16 mouse cellular contexts compared by ENCODE assay signal in the genomic region with DNA sequence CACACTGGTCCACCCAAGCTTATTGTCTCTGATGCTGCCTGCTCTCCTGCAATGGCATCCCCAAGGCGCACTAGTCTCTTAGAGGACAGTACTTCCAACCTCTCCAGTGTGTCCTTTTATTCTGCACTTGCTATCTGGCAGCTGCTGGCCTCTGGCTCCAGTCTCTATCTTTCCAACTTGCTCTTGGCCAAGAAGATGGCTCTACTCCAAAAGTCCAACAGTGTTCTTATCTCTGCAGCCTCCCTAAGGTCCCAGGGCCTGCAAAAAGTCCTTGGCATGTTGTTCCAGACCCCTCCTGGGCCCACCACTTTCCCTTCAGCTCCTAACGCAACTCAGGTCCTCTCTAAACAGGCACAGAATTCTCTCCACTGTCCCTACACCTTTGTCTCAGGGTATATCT. TPM values are rescaled to one million over a fixed set of nuclear protein-coding genes. Genes with fewer than 3 reads are reported as not detected.
DNase-seq lines count a peak whose midpoint lies in the region.
"Had no signal": no experiment of that assay in that cellular context is flagged by ENCODE, and none has a peak within 500 bp of the region (broad histone marks: within the 10 kb centered on the region; RNA-seq: fewer than 3 reads in every experiment).

No protein-coding gene starts in this region.

- intact Hi-C loops in heart, postnatal 36 days (cut with DNase I): no loop called here

- peak; percentile 35 to 38 for DNase-seq in heart, adult 9 months (ENCODE audit: low spot score in 2 of 2)
- DNase-seq in heart, adult 8-10 months (ENCODE audit: low spot score): no peak
- peak; percentile 14 to 21 for DNase-seq in heart, postnatal 36 days
- no peak for DNase-seq in heart, postnatal 4 days
- DNase-seq in lung, postnatal 36 days: peak; percentile 33
- DNase-seq in lung, postnatal 14 days: no peak
- DNase-seq: adrenal gland, adult 2 months; cerebellum, adult 11 months; cerebellum, adult 2 months; cerebellum, adult 9-11 months; cerebellum, postnatal 25 days; forebrain, postnatal 0 days; gastrocnemius, adult 2 months; gastrocnemius, postnatal 14 days had no signal

RNA-seq across cellular contexts. Expression of gene Cdca8, which starts 18.2 kb away (rescaled TPM):
- total RNA-seq in heart, adult 8-10 months (2022): 1 to 10 TPM in 1 of 4 experiments, under 1 TPM in 3; 0.69 to 1.1 (median 0.85) TPM
- 1 to 10 TPM; 1.5 TPM for total RNA-seq in heart, postnatal 36 days (2021)
- 10 to 100 TPM; 57.9 to 58.8 TPM for total RNA-seq in heart, postnatal 4 days (2021)

RNA-seq across cellular contexts. Expression of gene 9930104L06Rik, which starts 20.4 kb away (rescaled TPM):
- total RNA-seq in heart, adult 8-10 months (2022): 10 to 100 TPM in 1 of 4 experiments, 1 to 10 TPM in 3; 5.8 to 11.1 (median 8.7) TPM
- total RNA-seq in heart, postnatal 36 days (2021): 1 to 10 TPM; 6.6 to 9.1 TPM
- total RNA-seq in heart, postnatal 4 days (2021): 10 to 100 TPM in 1 of 2 experiments, 1 to 10 TPM in 1; 8.6 to 12.0 TPM

RNA-seq across cellular contexts. Expression of gene Rspo1, which starts 28.9 kb away (rescaled TPM):
- 1 to 10 TPM; 3.1 to 6.6 (median 4.7) TPM for total RNA-seq in heart, adult 8-10 months (2022)
- total RNA-seq in heart, postnatal 36 days (2021): 1 to 10 TPM; 3.1 to 6.7 TPM
- 1 to 10 TPM; 4.6 to 4.8 TPM for total RNA-seq in heart, postnatal 4 days (2021)
- total RNA-seq: hematopoietic stem cell, adult 5-6 weeks; MEL had no signal

RNA-seq across cellular contexts. Expression of gene Gnl2, which starts 59.1 kb away (rescaled TPM):
- total RNA-seq in heart, adult 8-10 months (2022): 10 to 100 TPM; 22.9 to 32.6 (median 24.3) TPM
- 10 to 100 TPM; 26.7 to 34.2 TPM for total RNA-seq in heart, postnatal 36 days (2021)
- 10 to 100 TPM; 39.9 to 44.3 TPM for total RNA-seq in heart, postnatal 4 days (2021)

Comparison
In these comparisons a context has a peak if more than half of its experiments do, and no peak if none do; other contexts are left out.
1. DNase-seq: peak in heart, adult 9 months (2 of 2), heart, postnatal 36 days (2 of 2) and lung, postnatal 36 days (single experiment); none in heart, adult 8-10 months (single experiment), heart, postnatal 4 days (single experiment) and lung, postnatal 14 days (single experiment).
2. RNA of gene Cdca8, which starts 18.2 kb away (total RNA-seq): 57.9 to 58.8 TPM in heart, postnatal 4 days; 1.5 TPM in heart, postnatal 36 days and 0.69 to 1.1 TPM in heart, adult 8-10 months; every median in the first group is over 10 times any median in the second.